Mouse (Mus musculus) erythroblast, embryonic 14.5 days (primary cell): ENCODE measurements around the gene Tmem101.

ENCODE experiments used
- GATA1 ChIP-seq: IDR thresholded peaks from 2 replicates; pipeline ENCODE4 v1.6.1; 2012; ENCODE audit warnings: low read length, inconsistent platforms, mixed read lengths
- TAL1 ChIP-seq: IDR thresholded peaks from 3 replicates; pipeline ENCODE4 v1.6.1; 2012; ENCODE audit warnings: low read length, inconsistent platforms, mixed read lengths

- TF ChIP-seq TAL1 (no peak), GATA1 (no peak)
Observed at GRCm38 (mm10) chr11:102188980-102189379, 32.8 kb upstream of the Tmem101 start.
